Mouse (Mus musculus) urinary bladder, adult 2 months (tissue): ENCODE data around the gene Myoz1. TPM values are rescaled to one million over a fixed set of nuclear protein-coding genes. Genes with fewer than 3 reads are reported as not detected.

Source experiments
- DNase-seq: peaks from one replicate; pipeline ENCODE4 v3.0.0; 2022; ENCODE audit warnings: low spot score
- polyA plus RNA-seq: library from polyadenylated mRNA; depleted of rRNA; stranded (reverse); fragments of >200 nt; gene quantifications from 2 replicates; pipeline ENCODE4 v1.2.3, GENCODE M21; 2012

The Myoz1 gene
- polyA plus RNA-seq, 1 experiment: 0.08 TPM

DNA sequence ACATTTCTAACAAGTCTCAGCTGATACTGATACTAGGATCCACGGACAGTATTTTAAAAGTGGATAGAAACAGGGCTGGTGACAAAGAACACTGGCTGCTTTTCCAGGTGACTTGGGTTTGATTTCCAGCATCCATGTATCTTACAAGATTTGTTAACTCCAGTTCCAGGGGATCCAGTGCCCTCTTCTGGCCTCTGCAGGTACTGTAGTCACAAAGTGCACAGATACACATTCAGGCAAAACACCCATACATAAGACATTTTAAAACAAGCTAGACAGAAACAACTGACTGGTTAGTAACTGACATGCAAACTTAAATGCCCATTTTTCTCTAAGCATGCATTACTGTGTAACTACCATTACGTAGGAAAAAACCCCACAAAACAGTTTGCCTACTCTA is 16.6 kb upstream of the Myoz1 start:
- DNase-seq: no peak

DNA sequence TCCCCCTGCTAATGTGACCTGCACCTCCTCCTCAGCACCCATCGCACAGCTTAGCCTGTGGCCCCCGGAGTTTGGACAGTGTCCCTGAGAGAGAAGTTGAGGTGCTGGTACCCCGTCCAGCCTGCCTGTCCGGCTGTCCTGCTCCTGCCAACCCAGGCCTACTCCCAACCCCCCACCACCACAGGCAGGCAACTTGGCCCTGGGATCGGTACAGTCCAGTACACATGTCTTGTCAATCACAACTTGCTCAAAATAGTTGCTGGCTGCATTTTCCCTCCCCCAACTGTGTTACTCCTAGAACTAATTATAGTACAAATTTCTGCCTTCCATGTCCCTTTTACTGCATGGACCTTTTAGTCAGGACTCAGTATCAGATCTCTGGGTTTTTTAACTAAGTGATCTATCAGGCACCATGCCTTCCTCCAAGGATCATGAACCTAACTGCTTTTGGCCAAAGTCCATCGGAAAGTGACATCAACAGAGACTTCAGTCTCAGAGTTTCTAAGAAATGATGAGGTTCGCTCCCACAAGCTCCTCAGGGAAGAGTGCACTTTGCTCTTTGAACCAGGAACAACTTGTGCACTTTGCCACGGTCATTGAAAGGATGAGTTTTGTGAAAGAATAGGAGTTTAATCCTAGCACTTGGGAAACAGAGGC is 11.9 kb upstream of the Myoz1 start, which contains the start of gene Synpo2l:
Gene Synpo2l, minus strand, starts transcription at position 201 of the 657 bp plus-strand sequence.
- no peak for DNase-seq

DNA sequence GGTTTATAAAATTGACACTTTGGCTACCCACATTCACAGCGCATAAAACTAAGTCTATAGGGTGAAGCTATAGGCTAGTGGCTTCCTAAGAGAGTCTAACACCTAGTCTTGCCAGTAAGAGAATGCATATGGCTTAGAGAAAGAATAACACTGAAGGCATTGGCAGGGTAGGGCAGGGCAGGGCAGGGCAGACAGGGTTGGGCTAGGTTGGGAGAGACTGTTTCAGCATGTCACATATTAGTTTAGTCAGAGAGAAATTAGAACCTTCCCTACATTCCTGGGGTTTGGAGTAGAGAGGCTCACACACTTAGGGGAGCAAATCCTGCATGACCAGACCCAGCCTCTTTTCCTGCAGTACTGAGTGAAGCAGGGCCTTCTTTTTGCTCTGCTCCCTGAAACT is 11.1 kb upstream of the Myoz1 start:
- no peak for DNase-seq

DNA sequence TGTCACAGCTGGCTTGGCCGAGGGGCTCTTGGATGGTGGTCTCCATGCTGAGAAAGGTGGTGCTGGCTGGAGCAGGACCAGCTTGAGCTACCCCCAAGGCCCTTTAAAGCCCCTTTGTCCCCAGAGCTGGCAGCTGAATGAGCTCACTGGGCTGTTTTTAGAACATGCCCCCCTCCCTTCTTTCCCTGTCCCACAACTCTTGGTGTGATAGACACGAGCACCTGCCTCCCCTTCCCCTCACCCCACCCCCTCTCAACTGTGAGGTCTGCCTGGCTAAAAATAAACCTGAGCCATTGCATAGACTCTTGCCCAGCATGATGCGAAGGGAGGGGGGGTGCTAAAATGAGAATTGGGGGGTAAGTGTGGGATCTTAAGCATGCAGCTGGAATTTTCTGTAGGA is 8.1 kb upstream of the Myoz1 start:
- DNase-seq: no peak

DNA sequence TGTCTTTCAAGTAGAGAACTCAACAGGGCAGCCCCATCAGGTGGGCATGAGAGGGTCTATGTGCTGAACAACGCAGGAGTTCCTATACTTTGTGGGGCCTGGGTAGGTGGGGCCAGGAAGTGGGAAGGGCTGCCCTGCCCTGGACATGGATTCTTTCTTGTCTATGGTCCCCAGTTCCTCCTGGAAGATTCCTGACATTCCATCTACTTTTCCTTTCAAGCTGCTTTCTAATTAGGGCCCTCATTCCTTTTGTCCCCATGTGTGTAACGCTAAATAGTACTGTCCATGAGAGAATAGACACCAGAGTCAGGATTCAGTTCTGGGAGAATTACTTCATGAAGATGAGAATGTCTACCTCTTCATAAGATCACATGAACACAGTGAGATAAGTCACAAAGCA is 7.3 kb upstream of the Myoz1 start:
- no peak for DNase-seq

DNA sequence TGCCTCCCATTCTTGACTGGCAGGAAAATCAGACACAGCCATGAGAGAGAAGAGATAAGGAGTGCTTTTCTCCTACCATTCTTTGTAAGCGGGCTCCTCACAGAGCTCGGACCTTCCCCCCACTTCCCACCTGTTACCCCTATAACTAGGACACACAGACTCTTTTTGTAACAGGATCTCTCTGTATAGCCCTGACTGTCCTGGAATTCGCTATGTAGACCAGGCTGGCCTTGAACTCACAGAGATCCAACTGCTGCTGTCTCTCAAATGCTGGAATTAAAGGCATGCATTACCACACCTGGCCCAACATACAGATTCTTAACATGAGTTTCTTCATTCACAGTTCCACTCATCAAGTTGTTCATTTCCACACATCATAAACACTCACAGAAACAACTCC is 6.4 kb upstream of the Myoz1 start:
- DNase-seq: no peak

DNA sequence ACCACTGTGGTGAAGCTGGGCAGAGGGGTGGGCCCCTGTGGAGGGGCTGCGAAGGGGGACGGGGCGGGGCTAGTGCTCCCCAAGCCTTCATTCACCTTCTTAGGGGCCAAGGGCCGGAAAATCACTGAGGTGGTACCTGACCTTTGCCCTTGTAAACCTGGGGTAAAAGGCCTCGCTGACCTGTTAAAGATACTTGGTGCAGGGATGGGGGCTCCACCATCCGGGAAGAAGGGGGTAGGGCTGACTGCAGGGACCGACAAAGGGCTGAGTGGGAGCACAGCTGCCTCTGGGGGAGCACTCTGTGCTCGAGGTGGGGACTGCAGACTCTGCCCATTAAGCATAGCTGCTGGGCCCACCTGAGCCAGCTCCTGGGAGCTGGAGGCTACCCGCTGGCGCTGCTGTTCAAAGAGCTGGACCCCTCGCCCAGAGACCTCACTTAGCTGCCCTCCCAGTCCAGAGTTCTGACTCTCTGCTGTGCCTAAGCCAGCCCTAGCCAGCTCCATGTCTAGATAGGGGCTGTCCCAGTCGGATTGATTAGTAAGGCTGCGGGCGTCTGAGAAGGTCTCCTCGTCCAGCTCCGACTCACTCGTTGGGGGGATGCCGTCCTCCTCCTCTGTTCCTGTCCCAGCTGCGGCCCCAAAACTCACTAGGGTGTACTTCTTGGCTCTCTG is 5.5 kb upstream of the Myoz1 start:
- DNase-seq: no peak

DNA sequence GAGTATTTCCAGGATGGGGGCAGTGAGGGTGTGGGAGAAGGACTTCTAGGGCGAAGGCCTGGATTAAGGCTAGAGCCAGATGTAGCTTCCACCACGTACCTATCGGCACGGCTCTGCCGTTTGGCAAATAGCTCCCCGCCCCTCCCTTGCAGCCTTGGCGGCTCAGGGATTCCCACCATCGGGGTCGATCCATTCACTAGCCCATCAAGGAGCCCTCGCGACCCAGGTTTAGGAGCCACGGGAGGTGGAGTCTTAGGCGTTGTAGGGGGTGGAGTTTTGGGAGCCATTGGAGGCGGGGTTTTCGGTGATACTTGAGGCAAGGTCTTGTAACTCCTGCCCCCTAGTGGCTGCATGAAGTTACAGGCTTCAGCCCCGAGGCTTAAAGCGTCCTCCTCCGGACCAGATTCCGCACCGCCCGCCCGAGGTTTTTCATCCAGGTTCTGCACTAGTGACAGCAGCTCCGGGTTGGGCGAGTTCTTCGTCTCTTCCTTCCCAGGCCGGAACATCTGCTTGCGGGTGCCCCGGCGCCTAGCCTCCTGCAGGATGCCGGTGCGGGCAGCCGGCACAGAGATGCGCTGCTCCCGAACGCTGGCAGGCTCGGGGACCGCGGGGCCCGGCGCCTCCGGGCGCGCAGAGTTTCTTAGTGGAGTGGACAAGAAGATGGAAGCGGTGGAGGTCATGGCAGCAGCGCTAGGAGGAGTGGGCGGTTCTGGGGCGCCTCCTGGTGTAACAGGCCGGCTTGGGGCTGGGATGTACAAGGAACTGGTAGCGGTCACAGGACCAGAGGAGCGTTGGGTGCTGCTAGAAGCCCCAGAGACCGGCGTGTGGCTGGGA is 4.7 kb upstream of the Myoz1 start:
- peak; percentile 68 for DNase-seq

DNA sequence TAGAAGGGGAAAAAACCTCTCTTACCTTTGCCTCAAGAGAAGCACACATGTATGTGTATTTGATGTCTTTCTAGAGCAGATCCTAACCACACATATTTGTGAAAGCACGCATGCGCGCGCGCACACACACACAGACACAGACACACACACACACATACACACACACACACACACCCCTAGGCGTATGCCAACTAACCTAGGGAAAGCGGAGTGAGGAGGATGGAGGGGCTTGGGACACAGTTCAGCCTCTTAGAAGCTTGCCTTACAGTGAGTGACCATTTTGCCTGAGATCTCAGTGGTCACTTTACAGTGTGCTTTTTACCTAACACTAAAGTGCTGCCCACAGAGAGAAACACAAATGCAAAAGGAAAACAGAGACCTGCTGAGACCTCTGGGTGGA is 3.3 kb upstream of the Myoz1 start:
- no peak for DNase-seq

DNA sequence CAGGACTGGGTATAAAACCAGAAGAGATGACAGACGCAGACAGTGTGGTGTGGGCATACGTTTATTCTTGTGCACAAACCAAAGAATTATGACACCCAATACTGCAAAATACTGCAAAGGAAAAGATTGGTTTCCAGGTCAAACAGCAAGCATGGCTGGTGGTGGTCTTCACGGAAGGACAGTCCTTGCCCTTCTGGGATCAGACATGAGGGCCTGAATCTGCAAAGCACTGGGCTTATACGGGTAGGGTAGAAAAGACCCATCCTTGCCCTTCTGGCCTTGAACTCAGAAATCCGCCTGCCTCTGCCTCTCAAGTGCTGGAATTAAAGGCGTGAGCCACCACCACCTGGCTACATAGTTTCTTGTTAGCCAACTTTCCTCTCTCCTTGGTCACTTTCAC is 2.6 kb upstream of the Myoz1 start:
- DNase-seq: no peak

DNA sequence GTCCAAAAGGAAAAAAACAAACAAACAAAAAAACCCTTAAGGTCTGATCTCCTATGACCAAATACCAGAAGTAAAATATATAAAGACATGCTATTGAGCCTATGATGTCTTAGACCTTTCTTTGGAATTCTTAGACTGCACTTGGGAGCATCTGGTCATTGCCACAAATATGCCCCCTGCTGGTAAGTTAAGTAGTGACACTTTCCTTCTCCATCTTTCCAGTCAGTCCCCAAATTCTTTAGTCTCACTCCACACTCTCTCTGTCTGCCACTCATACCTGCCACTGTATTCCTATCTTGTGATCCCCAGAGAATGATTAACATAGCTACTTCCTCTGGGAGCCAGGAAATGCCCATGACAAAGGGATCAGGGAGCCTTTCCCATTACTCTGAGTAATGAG is 2.0 kb upstream of the Myoz1 start:
- no peak for DNase-seq

DNA sequence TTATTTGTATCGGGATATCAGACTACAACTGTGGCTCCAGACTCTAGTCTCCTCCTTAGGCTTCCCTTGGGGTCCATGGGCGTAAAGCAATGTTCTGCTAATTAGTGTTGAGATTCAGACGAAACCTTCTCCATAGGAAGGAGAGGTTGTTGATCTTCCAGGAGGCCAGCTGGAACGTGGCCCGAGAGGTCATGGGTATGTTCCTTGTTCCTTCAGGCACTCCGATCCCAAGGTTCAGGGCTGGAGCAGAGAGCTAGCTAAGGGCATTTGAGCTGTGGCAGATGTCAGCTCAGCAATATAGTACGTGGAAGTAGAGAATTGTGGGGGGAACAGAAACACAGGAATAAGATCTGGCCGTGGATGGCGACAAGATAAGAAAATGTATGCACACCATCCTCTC is 609 bp downstream of the Myoz1 start:
- no peak for DNase-seq

DNA sequence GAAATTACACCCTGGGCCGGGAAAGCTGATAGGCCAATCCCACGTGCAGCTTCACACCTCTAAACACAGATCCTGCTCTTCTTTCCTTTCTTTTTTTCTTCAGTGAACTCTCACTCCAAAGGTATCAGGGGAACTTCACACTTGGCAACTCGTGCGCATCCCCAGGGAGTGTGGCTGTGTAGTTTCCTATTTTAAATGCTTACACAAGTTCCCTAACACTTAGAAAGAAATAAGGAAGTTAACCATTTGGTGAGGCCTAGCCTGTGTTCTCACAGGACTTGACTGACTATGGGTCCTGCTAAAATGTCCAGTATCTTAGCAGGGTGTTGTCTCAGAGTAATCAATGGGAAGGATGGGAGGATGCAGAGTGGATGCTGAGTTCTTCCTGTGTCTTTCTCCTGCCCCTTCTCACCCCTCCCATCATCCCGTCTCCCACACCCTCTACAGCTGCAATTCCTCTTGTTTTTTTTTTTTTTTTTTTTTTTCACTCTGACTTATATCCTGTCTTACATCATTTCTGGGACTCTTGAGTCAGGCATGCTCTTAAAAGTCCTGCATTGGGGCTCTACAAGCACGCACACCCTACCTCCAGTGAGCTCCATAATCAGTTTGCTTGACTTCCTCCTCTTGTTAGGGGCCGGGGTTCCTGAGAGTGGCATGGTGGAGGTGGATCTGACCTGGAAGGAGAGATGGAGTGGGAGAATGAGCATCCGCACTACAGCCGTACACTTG is 1.5 kb downstream of the Myoz1 start:
- no peak for DNase-seq

DNA sequence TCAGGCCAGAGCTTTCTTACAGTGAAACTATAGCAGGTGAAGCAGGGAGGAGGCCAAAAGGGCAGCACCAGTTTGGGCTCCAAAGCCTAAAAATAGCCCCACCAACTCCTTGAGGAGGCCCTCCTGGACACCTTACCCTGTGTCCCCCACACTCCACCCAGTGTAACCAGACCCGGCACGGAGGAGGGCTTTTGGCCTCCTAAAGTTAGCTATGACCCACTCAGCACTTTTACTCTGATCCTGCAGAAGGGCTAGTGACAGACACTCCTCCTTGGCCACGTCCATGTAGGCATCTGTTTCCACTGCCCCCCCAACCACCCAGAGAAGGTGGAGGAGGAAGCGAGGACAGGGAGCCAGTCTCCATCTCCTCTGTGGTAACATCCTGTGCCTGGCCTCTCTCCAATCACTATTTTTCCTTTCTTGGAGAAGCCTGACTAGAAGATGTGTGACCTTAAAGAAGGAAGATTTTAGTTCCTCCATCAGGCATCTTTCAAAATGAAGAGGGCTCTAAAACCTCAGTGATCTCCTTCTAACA is 4.6 kb downstream of the Myoz1 start:
- no peak for DNase-seq

DNA sequence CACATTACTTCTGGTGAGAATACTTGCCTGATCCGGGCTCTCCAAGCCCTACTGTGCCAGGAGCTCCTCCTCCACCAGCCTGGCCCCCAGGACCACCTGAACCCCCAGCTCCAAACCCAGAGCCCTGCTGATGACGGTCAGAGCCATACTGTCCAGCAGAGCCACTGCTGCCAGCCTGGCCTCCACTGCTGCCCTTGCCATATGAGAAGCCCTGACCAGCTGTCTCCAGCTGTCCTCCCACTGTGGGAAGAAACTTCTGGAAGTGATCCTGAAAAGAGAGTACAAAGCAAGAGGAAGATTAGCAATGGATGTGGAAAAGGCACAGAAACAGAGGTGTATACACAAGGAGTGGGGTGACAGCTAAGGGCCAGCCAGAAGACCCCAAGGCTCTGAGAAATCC is 5.3 kb downstream of the Myoz1 start:
- no peak for DNase-seq

DNA sequence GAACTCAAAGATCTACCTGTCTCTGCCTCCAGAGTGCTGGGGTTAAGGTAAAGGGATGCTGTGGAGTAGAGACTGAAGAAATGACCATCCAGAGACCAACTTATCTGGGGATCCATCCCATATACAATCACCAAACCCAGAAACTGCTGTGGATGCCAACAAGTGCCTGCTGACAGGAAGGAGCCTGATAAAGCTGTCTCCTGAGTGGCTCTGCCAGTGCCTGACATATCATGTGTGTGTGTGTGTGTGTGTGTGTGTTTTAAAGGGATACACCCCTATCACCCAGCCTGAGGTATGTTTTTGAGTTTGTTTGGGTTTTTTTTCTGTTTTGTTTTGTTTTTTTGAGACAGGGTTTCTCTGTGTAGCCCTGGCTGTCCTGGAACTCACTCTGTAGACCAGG is 10.0 kb downstream of the Myoz1 start:
- DNase-seq: no peak

DNA sequence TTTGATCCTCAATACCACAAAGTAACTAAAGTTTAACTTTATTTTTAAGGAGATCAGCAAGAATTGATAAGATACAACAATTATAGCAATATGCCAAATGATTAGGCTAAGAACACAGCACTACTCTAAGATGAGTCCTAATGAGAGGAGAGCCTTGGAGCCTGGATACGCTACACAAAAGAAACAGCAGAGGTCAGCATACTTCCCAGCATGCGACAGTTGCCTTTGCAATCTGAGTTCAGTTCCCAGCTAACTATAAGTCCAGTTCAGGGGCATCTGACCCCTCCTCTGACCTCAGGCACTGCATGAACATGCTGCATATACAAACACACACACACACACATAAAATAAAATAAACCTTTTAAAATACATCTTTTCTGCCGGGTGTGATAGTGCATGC is 10.8 kb downstream of the Myoz1 start:
- no peak for DNase-seq

DNA sequence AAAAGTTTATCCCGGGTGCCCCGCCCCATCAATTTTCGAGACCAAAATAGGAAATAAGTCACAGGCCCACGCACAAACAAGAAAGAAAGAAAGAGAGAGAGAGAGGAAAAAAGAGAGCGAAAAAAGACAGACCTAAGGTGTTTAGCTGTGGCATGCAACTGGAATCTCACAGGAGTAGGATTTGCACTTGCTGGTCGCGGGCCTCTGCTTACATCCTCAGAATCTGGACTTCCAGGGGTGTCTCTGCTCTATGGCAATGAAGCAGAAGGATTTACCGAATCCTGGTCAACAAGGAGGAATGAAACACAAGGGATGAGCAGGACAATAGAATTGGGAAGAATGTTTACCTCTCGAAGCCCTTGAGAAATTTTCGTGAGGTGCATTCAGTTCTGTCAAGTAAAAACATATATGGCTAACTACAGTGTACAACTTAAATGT is 14.9 kb downstream of the Myoz1 start:
- no peak for DNase-seq

DNA sequence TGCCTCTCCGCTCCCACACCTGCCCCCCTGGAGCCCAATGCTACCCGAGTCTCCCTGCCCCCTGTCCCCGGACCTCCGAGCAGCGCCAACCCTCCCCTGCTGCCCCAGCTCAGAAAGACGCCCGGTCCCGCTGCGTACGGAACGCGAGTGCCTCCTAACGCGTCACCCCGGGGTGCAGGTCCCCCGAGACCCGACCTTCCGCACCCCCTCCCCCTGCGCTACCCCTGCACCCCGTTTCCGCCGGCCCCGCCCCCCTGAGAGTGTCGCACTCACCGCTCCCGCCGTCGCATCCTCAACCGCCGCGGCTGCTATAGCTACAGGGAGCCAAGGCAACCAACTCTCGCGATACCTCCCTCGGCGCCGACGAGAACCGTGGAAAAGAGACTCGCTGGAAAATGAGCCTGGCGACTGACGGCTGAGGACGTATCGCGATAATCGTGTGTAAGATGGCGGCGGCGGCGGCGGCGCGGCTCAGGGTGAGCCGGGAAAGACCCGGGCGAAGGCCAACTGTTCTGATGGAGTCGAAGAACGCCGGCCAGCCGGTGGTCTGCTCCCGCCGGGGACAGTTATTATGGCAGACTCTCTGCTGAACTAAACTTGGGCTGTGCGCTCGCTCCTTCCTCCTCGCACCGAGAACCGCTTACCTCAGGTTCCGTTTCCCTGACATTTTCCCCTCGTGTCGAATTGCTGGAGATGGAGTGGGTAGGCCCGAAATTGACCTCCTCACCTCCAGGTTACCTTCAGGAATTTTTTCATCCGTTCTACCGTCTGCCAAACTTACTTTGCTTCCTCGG is 15.5 kb downstream of the Myoz1 start, which contains the start of gene Usp54:
Gene Usp54, minus strand, starts transcription at position 420 of the 794 bp plus-strand sequence.
- peak; percentile 89 for DNase-seq

DNA sequence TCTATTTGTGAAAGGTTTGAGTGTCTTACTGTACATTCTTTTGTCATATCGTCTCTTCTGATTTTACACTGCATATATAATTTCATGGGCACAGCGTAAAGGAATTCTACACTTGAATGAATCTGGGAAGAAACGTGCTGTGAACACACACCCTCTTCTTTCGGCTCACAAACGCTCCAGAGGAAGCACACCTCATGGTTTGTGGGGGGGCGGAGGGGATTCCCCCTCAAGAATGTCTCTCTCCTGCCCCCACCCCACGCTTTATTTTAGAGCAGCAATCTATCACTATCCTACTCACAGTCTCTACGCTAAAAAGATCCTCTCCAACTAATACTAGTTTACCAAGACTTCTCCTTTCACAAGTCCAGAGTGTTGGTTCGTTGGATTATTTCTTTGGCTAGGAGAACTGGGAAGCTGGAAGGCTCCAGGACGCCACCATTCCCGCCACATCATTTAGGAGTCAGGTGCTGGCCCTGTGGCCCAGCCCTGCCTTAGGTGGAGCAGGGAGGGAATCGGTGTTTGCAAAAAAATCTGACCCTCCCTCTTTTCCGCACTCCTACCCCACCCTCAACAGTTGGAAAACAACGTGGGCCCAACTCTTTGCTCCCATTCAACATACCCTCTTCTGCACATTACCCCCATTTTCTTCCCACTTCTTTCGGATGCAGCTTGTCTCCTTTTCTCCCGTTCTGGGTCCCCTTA is 16.3 kb downstream of the Myoz1 start:
- no peak for DNase-seq
